Mouse (Mus musculus) ZHBTc4 (cell line): Measurements from ENCODE around the gene Ppef2.

ENCODE experiments used
- DNase-seq: peaks from one replicate; pipeline ENCODE4 v3.0.0-alpha.2; 2011; ENCODE audit warnings: low read depth, low spot score

The Ppef2 gene

DNA sequence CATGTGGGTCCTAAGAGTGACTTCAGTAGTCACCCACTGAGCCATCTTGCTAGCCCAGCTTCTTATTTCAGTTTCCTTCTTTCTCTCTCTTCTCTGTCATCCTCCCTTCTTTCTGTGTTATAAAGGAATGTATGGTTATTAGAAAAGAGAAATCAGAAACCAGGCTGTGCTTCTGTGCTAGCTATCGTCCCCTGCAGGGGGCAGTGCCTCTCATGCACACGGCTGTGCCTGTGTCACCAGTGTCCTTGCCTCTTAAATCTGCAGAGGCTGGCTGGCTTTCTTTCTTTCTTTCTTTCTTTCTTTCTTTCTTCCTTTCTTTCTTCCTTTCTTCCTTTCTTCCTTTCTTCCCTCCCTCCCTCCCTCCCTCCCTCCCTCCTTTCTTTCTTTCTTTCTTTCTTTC lies 60.4 kb downstream of the Ppef2 start:
- DNase-seq = peak; percentile 38

DNA sequence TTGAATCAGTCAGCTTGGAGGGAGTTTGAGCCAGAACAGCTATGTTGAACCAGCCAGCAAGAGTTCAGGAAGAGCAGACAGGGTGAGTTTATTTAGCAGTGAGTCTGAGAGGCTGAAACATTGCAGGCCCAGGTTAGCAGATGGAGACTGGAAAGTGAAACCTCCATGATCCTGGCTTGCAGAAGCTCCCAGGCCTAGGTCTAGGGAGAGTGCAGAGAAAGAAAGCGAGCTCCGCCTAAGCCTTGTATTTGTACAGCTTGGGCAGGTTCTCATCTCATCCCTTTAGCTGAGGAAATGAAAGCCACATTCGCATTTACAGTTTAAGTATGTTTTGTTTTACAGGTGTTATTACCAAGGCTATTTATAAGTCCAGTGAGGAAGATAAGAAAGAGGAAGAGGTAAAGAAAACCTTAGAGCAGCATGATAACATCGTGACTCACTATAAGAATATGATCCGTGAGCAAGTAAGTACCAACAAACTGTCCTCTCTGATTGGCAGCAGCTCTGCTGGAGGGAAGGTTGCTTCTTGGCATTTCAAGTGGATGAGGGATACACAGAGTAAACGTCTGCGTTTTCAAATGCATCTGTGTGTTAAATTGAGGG lies 67.1 kb downstream of the Ppef2 start:
- no peak for DNase-seq

DNA sequence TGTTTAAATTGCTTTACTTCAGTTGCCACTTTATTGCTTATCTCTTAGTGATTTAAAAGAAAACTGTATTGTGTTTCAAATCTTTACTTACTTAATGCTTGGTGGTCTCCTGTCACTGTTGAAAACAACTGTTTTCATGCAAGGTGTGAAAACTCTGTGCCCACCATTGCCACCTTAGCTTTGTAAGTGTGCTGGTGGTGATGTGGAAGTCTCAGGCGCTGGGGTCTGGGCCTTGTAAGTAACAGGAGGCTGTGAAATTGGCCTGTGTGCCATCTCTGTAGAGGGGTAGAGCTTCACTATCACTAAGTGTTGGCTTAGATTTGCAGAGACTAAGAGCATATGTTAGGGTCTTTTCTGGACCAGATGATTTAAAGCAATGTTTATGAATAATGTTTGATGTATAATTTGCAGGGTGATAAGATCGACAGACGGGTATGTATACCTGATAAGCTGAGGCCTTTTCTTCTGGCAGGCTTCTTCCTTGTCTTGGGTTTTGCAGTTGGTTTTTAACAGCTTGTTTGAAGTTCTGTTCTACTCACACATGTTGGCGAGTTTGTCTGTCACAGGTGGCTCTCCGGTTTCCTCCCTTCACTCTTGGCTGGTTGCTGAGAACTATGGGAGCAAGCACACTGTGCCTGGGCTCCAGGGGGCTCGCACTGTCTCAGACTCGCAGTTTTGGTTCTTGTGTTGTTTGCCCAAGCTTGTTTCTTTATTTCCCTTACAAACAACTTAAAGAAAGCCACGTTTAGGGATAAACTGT lies 72.8 kb downstream of the Ppef2 start:
- no peak for DNase-seq
